ENCODE assay signal across 13 mouse cellular contexts in the genomic region with DNA sequence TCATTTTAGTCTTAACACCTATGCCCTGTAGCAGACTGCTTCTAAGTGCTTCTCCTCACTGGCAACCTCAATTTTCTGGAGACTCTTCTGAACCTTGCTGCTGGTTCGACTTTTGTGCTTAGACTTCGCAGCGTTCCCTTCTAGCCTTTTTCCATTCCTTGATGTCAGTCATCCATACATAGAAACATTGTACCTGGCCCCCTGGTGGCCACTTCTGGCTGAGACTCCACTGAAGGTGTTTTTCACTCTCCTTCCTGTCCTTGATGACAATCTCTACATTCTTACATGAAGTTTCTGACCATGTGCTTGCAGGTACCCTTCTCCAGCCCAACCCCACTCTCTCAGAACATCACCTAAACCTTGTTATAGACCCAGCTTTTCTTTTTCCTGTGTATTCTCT.
DNase-seq lines count a peak whose midpoint lies in the region; ATAC-seq and TF ChIP-seq lines count a peak whose summit lies in the region.
"Had no signal": no experiment of that assay in that cellular context is flagged by ENCODE, and none has a peak within 500 bp of the region (broad histone marks: within the 10 kb centered on the region; RNA-seq: fewer than 3 reads in every experiment).

No protein-coding gene starts in this region.

- no peak overlapping the region for H3K4me2 ChIP-seq in intestine, postnatal 0 days (replicated peaks; ENCODE audit: low read depth)
- H3K4me2 ChIP-seq in intestine, embryonic 15.5 days (replicated peaks), result no peak overlapping the region
- H3K4me2 ChIP-seq in midbrain, postnatal 0 days (ENCODE audit: low read depth, low read length, poor library complexity, severe bottlenecking), result no peak overlapping the region
- no peak overlapping the region for H3K4me2 ChIP-seq in midbrain, embryonic 14.5 days (ENCODE audit: low read length)
- H3K4me2 ChIP-seq: embryonic facial prominence, embryonic 12.5 days had no signal

- H3K9me3 ChIP-seq in intestine, postnatal 0 days (ENCODE audit: control insufficient read depth), result no peaks in the 10 kb centered on the region
- H3K9me3 ChIP-seq in intestine, embryonic 15.5 days, result no peaks in the 10 kb centered on the region
- no peaks in the 10 kb centered on the region for H3K9me3 ChIP-seq in midbrain, postnatal 0 days (ENCODE audit: low read length)
- H3K9me3 ChIP-seq in midbrain, embryonic 14.5 days (ENCODE audit: control insufficient read depth, low read length), result no peaks in the 10 kb centered on the region
- H3K9me3 ChIP-seq: embryonic facial prominence, embryonic 12.5 days; forebrain, embryonic 10.5 days had no signal

- no peaks in the 10 kb centered on the region for H3K36me3 ChIP-seq in intestine, postnatal 0 days (ENCODE audit: control insufficient read depth, insufficient read depth)
- H3K36me3 ChIP-seq in intestine, embryonic 15.5 days, result no peaks in the 10 kb centered on the region
- H3K36me3 ChIP-seq in midbrain, postnatal 0 days (ENCODE audit: insufficient read depth, low read length), result no peaks in the 10 kb centered on the region
- no peaks in the 10 kb centered on the region for H3K36me3 ChIP-seq in midbrain, embryonic 14.5 days (ENCODE audit: control insufficient read depth, insufficient read depth, low read length)
- H3K36me3 ChIP-seq: embryonic facial prominence, embryonic 12.5 days; forebrain, embryonic 10.5 days had no signal

- H3K27ac ChIP-seq in intestine, postnatal 0 days (ENCODE audit: low read depth, low read length), result no peak overlapping the region
- no peak overlapping the region for H3K27ac ChIP-seq in intestine, embryonic 15.5 days
- no peak overlapping the region for H3K27ac ChIP-seq in midbrain, postnatal 0 days (ENCODE audit: low read depth, low read length)
- no peak overlapping the region for H3K27ac ChIP-seq in midbrain, embryonic 14.5 days (replicated peaks; ENCODE audit: low read depth, low read length)
- H3K27ac ChIP-seq: embryonic facial prominence, embryonic 12.5 days; forebrain, embryonic 10.5 days; heart, adult 2 months had no signal

- H3K4me1 ChIP-seq in intestine, postnatal 0 days (replicated peaks; ENCODE audit: control insufficient read depth, insufficient read depth, low read length), result no peaks in the 10 kb centered on the region
- H3K4me1 ChIP-seq in intestine, embryonic 15.5 days (replicated peaks), result no peaks in the 10 kb centered on the region
- H3K4me1 ChIP-seq in midbrain, postnatal 0 days (ENCODE audit: insufficient read depth, low read length), result no peaks in the 10 kb centered on the region
- H3K4me1 ChIP-seq in midbrain, embryonic 14.5 days (ENCODE audit: control insufficient read depth, insufficient read depth, low read length), result no peaks in the 10 kb centered on the region
- H3K4me1 ChIP-seq: embryonic facial prominence, embryonic 12.5 days; forebrain, embryonic 10.5 days had no signal

- no peaks in the 10 kb centered on the region for H3K27me3 ChIP-seq in intestine, postnatal 0 days (replicated peaks; ENCODE audit: control insufficient read depth, insufficient read depth, low read length)
- H3K27me3 ChIP-seq in intestine, embryonic 15.5 days (replicated peaks), result no peaks in the 10 kb centered on the region
- no peaks in the 10 kb centered on the region for H3K27me3 ChIP-seq in midbrain, postnatal 0 days (ENCODE audit: insufficient read depth, low read length)
- H3K27me3 ChIP-seq in midbrain, embryonic 14.5 days (ENCODE audit: control insufficient read depth, insufficient read depth, low read length), result no peaks in the 10 kb centered on the region
- H3K27me3 ChIP-seq: embryonic facial prominence, embryonic 12.5 days had no signal

- no peak overlapping the region for H3K9ac ChIP-seq in intestine, postnatal 0 days (ENCODE audit: low read depth, low read length)
- no peak overlapping the region for H3K9ac ChIP-seq in intestine, embryonic 15.5 days
- no peak overlapping the region for H3K9ac ChIP-seq in midbrain, postnatal 0 days (replicated peaks; ENCODE audit: low read length, poor library complexity, severe bottlenecking)
- no peak overlapping the region for H3K9ac ChIP-seq in midbrain, embryonic 14.5 days (replicated peaks; ENCODE audit: low read length)
- H3K9ac ChIP-seq: embryonic facial prominence, embryonic 12.5 days had no signal

- DNase-seq in midbrain, postnatal 0 days (ENCODE audit: low spot score), result no peak
- no peak for DNase-seq in midbrain, embryonic 14.5 days
- peak; percentile 58 for DNase-seq in R1 (ENCODE audit: low read depth, low spot score)
- peak; percentile 25 to 69 for DNase-seq in kidney, postnatal 36 days
- no peak for DNase-seq in spleen, adult 12 weeks (ENCODE audit: low spot score)
- no peak for DNase-seq in testis, postnatal 14 days (ENCODE audit: low spot score)
- DNase-seq: cerebellum, adult 2 months; heart, adult 2 months had no signal

- ATAC-seq in intestine, postnatal 0 days, result no peak
- no peak for ATAC-seq in intestine, embryonic 15.5 days
- no peak for ATAC-seq in midbrain, postnatal 0 days (ENCODE audit: low FRiP score)
- ATAC-seq in midbrain, embryonic 14.5 days (ENCODE audit: low FRiP score, low TSS enrichment), result no peak
- ATAC-seq: CD4-positive, CD25-positive, alpha-beta regulatory T cell, adult 4 months had no signal

- 88% methylated on average over 3 of the region's 3 CpGs for WGBS in intestine, postnatal 0 days
- WGBS in intestine, embryonic 15.5 days, result 87% methylated on average over 3 of the region's 3 CpGs
- WGBS in midbrain, postnatal 0 days, result 89% methylated on average over 3 of the region's 3 CpGs
- WGBS in midbrain, embryonic 14.5 days, result 93% methylated on average over 3 of the region's 3 CpGs

- TF ChIP-seq CTCF in intestine, postnatal 0 days (IDR thresholded peaks at IDR 0.05; ENCODE audit: low read depth), result peak; percentile 14; the same call in 1 of the 2 replicates
- 0 out of 2 replicates have a peak, but pooled peaks have one; percentile 17 for TF ChIP-seq CTCF in midbrain, postnatal 0 days (IDR thresholded peaks at IDR 0.05)

- H3K4me3 ChIP-seq in intestine, postnatal 0 days (ENCODE audit: low read depth, low read length), result no peak overlapping the region
- H3K4me3 ChIP-seq in intestine, embryonic 15.5 days (replicated peaks), result no peak overlapping the region
- H3K4me3 ChIP-seq in midbrain, postnatal 0 days (ENCODE audit: low read depth, low read length), result no peak overlapping the region
- no peak overlapping the region for H3K4me3 ChIP-seq in midbrain, embryonic 14.5 days (replicated peaks; ENCODE audit: low read depth, low read length)
- H3K4me3 ChIP-seq: embryonic facial prominence, embryonic 12.5 days; forebrain, embryonic 10.5 days; heart, adult 2 months had no signal

Comparison
In these comparisons a context has a peak if more than half of its experiments do, and no peak if none do; other contexts are left out.
1. DNase-seq: peak in R1 (single experiment) and kidney, postnatal 36 days (2 of 2); none in midbrain, postnatal 0 days (single experiment), midbrain, embryonic 14.5 days (single experiment), spleen, adult 12 weeks (single experiment) and testis, postnatal 14 days (single experiment).